Mouse (Mus musculus): ENCODE results near the gene Snapc3. TPM values are rescaled to one million over a fixed set of nuclear protein-coding genes. Genes with fewer than 3 reads are reported as not detected.
"Not testable (repeated sequence)": the region's sequence is repeated elsewhere in the genome, so short reads cannot be mapped to it uniquely, and the experiment has no call there.

The Snapc3 gene
- total RNA-seq, 2 experiments from 2014 or later = 16.4 to 19.0 TPM

DNA sequence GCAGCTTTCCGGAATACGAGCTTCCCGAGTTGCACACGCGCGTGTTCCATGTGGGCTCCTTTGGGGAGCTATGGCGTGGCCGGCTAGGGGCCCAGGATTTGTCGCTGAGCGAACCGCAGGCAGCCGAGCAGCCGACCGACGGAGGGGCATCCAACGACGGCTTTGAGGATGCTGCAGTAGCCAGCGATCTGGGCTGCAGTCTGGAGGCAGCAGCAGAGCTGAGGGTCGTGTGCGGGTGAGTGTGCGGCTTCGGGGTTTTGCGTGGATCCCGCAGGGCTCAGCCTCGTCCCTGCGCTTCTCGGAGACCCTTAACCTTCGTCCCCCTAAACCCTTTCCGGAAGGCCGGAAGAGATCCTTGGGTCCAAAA, 279 bp downstream of the Snapc3 start:
- no peak for DNase-seq

DNA sequence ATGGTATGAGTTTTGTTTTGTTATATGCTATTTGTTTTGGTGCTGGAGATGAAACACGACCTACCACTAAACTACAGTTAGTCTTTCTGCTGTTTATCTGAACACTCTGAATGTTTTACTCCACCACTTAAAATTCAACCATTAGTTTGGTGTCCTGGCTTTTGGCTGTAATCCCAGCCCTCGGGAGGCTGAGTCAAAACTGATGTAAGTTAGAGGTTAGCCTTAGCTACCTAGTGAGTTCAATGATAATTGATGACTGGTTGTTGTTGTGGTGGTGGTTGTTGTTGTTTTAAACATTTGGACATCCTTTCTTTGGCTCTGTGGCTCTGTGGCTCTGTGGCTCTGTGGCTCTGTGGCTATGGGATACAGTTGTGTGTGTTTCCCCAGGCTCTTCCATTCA, 1.3 kb downstream of the Snapc3 start:
- no peak for DNase-seq

- DNase-seq = no peak
Measured at GRCm38 (mm10) chr4:83423641-83424040, 6.1 kb downstream of the Snapc3 start.

DNA sequence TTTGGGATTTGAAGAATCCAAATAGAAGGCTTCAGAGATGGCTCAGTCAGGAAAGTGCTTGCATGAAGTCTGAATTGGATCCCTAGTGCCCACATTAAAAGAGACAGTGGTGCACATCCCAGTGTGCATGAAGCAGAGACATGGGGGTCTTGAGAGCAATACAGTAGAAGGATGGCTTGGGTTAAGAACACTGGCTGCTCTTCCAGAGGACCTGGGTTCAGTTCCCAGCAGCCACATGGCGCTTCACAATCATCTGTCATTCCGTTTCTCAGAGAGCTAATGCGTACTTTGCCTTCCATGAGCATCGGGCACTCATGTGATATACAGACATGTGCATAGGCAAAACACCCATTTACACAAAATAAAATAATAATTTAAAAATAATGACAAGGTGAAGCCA, 7.6 kb downstream of the Snapc3 start:
- no peak for DNase-seq

DNA sequence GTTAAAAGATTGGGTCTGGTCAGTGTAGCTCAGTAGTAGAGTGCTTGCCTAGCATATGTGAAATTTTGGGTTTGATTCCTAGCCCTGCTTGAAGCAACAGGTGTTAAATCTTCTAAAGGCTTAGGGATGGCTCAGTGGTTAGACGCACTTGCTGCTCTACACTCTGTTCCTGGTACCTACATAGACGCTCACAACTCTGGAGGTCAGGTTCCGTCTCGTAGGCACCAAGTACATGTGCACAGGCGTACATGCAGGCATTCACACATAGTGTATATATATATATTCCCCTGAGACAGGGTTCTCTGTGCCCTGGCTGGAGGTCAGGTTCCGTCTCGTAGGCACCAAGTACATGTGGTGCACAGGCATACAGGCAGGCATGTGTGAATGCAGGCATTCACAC, 9.6 kb downstream of the Snapc3 start:
- no peak for DNase-seq

DNA sequence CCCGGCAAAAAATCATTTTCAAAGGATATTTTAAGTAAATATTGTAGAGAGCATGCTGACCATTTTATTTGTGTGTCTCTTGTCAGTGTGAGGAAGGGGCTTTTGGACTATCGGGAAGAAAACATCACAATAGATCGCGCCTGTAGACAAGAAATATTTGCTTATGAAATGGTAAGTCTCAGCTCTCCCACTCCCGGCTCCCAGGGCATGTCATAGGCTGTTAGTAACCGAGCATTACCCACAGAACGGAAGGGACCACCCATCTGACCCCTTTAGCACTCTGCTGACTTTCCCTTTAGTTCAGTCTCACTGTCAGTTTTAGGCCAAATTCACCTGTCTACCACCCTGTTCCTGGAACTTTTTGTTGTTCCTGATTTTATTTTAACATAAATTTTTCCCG, 10.2 kb downstream of the Snapc3 start:
- no peak for DNase-seq

- no peak for DNase-seq
Measured at GRCm38 (mm10) chr4:83428845-83429244, 11.3 kb downstream of the Snapc3 start.

DNA sequence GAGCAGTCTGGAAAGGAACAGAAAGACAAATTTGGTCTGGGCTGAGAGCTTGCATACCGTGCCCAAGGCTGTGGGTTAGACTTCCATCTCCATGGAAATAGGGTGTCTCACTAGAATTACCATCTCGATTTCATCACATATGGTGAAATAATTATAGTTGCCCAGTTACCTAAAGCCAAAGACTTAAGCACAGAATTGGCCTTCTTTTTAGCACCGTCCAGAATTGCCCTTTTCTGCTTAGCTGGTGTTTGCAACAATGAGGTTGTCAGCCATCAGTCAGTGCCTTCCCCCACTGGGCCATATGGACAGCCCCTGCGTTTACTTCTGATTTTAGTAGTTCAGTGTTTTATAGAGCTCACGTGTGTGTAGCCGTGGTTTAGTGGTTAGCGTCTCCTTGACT, 14.4 kb downstream of the Snapc3 start:
- DNase-seq = no peak

GRCm38 (mm10) chr4:83432901-83433300, 15.4 kb downstream of the Snapc3 start:
- DNase-seq = no peak

GRCm38 (mm10) chr4:83436375-83436774, 18.9 kb downstream of the Snapc3 start:
- DNase-seq = no peak

DNA sequence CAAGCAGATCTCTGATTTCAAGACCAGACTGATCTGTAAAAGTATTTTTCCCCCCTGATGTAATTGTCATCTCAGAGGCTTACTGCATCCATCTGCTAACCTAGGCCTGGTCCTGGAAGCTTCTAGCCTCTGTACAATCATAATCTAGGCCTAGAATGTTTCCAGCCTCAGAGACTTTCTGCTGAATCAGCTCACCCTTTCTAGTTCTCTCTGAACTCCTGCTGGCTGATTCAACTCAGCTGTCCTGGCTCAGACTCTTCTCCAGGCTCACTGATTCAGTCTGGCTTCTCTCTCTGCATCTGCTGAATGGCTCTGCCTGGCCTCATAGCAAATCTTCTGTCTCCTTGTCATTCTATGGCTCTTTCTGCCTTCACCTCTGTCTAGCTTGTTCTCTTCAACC, 20.6 kb downstream of the Snapc3 start:
- no peak for DNase-seq

- DNase-seq = no peak
Measured at GRCm38 (mm10) chr4:83439045-83439444, 21.5 kb downstream of the Snapc3 start.

DNA sequence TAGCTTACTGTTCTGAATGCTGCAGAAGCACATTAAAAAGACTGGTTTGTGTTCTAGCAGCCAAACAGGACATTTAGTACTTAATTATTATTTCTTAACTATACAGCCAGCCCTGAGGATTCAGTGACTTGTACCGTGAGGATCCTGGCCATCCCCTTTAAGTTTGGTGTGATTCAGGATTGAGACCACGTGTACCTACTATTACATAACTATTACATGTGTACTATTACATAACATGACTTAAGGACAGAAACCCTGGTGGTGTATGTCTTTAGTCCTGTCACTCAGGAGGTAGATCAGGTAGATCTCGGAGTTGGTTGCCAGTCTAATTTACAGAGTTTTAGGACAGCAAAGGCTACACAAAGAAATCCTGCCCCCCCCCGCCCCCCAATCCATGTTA, 23.5 kb downstream of the Snapc3 start:
- no peak for DNase-seq

DNA sequence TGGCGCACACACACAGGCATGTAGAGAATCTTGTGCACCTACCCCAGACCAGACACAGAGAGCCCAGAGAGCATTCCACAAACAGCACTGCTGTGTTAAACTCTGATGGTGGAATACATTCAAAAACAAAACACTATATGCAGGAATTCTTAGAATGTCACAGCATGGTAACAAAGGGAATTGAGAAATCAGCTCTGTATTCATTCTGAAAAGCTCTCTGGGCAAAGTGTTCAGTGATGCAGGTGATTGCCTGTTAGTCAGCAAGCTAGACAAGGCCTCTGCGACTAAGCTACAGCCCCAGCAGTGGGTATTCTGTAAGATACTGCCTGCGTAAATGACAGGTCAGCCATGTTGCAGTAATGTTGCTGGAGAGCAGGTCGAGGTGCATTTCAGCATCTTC, 33.3 kb downstream of the Snapc3 start:
- no peak for DNase-seq

GRCm38 (mm10) chr4:83460106-83460505, 42.6 kb downstream of the Snapc3 start:
- no peak for DNase-seq

DNA sequence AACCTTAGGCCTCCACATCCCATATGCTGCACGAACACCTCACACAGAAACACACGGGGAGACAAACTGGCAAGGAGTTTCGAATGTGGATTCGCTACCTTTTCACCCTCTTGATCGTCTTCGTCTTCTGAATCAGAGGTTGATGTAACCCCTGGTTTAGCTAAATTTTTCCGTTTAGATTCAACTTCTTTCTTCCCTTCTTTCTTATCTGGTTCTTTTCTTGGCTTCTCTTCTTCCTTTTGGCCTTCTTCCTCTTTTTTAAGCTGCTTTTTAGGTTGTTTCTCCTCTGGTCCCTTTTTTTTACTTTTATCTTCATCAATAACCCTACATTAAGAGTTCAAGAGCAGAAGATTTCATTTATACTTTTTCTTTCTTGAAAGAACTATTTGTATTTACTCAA, 47.3 kb downstream of the Snapc3 start:
- DNase-seq = no peak

GRCm38 (mm10) chr4:83467615-83468014, 50.1 kb downstream of the Snapc3 start:
- DNase-seq = peak; percentile 16

DNA sequence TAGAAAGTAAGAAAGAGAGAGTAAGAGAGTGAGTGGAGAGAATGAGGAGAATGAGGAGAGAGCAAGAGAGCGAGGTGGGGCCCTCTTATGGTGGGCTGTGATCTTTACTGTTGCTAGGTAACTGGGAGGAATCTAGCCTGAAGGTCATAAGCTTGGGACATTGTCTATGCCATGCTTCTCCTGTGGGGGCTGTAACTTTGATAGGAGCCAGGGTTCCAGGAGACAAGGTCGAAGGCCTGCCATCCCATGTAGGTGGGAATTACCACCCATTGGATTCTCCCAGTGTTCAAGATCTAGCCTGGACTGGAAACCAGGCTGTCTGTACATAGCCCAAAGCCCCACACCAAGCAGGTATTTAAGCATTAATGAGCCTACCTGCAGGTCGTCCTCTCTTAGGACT, 50.7 kb downstream of the Snapc3 start:
- no peak for DNase-seq

DNA sequence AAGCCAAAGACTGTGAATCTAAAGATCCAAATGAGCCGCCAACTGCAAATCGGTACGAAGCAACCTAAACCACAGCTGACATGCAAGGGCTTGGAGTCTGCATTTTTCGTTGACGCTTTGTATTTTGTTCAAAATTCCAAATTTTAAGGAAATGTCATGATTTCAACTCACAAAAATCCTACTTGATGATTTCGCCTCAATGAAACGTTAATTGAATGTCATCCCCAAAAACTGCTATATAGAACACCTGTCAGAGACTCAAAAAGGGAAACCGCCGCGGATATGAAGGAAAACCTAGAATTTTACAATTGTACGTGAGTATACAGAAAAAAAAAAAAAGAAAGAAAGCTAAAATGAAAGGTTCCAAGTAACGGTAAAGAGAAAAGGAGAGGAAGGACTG, 67.7 kb downstream of the Snapc3 start:
- DNase-seq = no peak

- DNase-seq = peak; percentile 84
Measured at GRCm38 (mm10) chr4:83485735-83486116, 68.2 kb downstream of the Snapc3 start.

DNA sequence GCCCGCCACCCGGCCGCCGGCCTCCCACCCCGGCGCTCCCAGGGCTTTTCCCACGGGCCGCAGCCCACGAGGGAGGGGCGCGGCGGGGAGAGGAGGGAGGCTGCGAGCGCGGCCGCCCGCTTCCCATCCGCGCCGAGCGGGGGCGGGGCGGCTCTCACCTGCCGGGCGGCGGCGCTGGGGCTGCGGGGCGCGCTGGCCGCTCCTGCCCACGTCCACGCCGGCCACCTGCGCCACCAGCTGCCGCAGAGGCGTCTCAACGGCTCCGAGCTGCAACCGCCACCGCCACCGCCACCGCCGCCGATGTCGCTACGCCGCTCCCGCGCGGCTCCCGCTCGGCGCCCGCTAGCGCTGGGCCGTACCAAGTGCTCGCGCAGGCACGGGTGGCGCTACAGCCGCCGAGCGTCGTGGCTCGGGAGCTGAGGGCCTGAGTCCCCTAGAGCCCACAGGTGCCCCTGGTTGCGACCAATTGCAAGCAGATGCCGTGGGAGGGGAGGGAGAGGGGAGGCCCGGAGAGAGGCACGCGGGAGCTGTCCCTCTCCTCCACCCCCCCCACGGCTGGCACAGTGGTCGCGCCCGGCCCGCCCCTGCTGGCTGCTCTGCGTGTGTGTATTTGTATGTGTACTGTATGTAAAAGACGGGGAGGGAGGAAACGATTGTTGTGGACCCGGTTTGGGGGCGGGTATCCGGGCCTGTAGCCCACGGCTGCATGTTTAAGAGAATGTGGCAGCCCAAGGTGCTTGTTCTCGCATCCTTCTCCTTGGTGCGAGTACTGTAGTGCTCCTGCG, 68.8 kb downstream of the Snapc3 start, which contains the start of gene Psip1:
Gene Psip1, minus strand, starts transcription at position 343 of the 785 bp plus-strand sequence.
- peak; percentile 90 for DNase-seq

GRCm38 (mm10) chr4:83489121-83489520, 71.6 kb downstream of the Snapc3 start:
- DNase-seq = no peak

DNA sequence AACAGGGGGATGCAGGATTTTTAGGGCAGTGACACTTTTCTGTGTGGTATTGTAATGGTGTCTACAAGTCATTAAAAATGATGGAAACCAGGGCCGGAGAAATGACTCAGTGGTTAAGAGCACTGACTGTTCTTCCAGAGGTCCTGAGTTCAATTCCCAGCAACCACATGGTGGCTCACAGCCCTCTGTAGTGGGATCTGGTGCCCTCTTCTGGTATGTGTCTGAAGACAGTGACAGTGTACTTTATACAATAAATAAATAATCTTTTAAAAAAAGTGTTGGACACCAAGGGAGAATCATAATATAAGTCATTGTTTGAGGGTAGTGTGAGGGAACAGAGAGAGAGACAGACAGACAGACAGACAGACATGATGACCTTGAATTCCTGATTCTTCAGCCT, 75.6 kb downstream of the Snapc3 start:
- DNase-seq = no peak

GRCm38 (mm10) chr4:83497013-83497412, 79.5 kb downstream of the Snapc3 start:
- DNase-seq = not testable (repeated sequence)
